Mouse (Mus musculus): ENCODE results near the gene 1700028P14Rik. TPM values are rescaled to one million over a fixed set of nuclear protein-coding genes. Genes with fewer than 3 reads are reported as not detected.

The 1700028P14Rik gene
- polyA plus RNA-seq, 1 experiment from 2014 or later: 2.8 TPM

DNA sequence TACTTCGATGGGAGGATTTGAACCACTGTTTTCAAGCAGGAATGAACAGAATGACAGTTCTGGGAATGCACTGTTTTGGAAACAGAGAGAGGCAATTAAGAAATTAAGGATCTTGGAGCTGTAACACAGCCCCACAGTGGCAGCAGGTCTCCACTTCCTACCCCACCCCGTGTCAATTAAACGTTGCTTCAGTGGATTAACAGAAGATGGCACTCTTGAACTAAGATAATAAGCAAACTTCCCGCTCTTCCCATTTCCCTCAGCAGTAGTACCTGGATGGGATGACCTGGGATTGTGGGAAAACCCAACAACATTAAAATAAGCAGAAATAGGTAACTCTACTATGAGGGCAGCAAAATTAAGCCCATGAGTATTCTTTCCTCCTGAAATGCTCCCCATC, 75.9 kb downstream of the 1700028P14Rik start:
- H3K27ac ChIP-seq (replicated peaks; ENCODE audit: low read depth, low read length): no peak overlapping the region
- no peaks in the 10 kb centered on the region for H3K9me3 ChIP-seq (ENCODE audit: control insufficient read depth, low read length)
- no peak overlapping the region for H3K4me2 ChIP-seq (ENCODE audit: low read depth, low read length)
- no peak overlapping the region for H3K4me3 ChIP-seq (ENCODE audit: low read depth, low read length)
- WGBS: 42% methylated on average over 4 of the region's 4 CpGs
- H3K9ac ChIP-seq (ENCODE audit: low read depth, low read length): no peak overlapping the region
- no peaks in the 10 kb centered on the region for H3K4me1 ChIP-seq (ENCODE audit: control insufficient read depth, insufficient read depth, low read length)
- no peaks in the 10 kb centered on the region for H3K27me3 ChIP-seq (replicated peaks; ENCODE audit: control insufficient read depth, insufficient read depth, low read length)
- no peak for DNase-seq (ENCODE audit: low spot score)
- no peak for ATAC-seq (ENCODE audit: low read depth)
- no peaks in the 10 kb centered on the region for H3K36me3 ChIP-seq (ENCODE audit: control insufficient read depth, insufficient read depth, low read length)

DNA sequence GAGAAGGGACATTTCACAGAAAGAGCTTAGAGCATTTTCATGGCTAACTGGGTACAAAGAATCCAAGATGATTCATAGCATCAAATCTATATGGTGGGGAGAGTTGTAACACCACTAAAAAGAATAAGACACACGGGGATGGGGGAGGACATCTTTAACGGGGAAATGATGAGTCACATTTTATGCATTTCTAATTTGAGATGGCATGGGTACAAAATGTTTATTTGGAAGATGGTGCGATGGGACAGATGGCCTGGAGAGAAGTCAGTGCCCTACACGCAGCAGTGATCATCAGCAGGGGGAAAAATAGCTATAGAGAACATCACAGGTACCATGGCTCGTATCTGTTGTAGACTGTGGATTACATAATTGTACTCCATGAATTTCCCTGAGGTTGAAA, 88.9 kb downstream of the 1700028P14Rik start:
- no peak for ATAC-seq (ENCODE audit: low read depth)
- no peak overlapping the region for H3K4me3 ChIP-seq (ENCODE audit: low read depth, low read length)
- no peak overlapping the region for H3K9ac ChIP-seq (ENCODE audit: low read depth, low read length)
- DNase-seq (ENCODE audit: low spot score): no peak
- no peaks in the 10 kb centered on the region for H3K9me3 ChIP-seq (ENCODE audit: control insufficient read depth, low read length)
- H3K4me1 ChIP-seq (ENCODE audit: control insufficient read depth, insufficient read depth, low read length): no peaks in the 10 kb centered on the region
- no peaks in the 10 kb centered on the region for H3K27me3 ChIP-seq (replicated peaks; ENCODE audit: control insufficient read depth, insufficient read depth, low read length)
- WGBS: 78% methylated on average over 5 of the region's 5 CpGs
- H3K27ac ChIP-seq (replicated peaks; ENCODE audit: low read depth, low read length): no peak overlapping the region
- no peaks in the 10 kb centered on the region for H3K36me3 ChIP-seq (ENCODE audit: control insufficient read depth, insufficient read depth, low read length)
- H3K4me2 ChIP-seq (ENCODE audit: low read depth, low read length): no peak overlapping the region

- H3K9me3 ChIP-seq (ENCODE audit: control insufficient read depth, low read length): no peaks in the 10 kb centered on the region
- H3K27me3 ChIP-seq (replicated peaks; ENCODE audit: control insufficient read depth, insufficient read depth, low read length): no peaks in the 10 kb centered on the region
- no peak overlapping the region for H3K27ac ChIP-seq (replicated peaks; ENCODE audit: low read depth, low read length)
- H3K9ac ChIP-seq (ENCODE audit: low read depth, low read length): no peak overlapping the region
- no peak overlapping the region for H3K4me2 ChIP-seq (ENCODE audit: low read depth, low read length)
- H3K4me1 ChIP-seq (ENCODE audit: control insufficient read depth, insufficient read depth, low read length): no peaks in the 10 kb centered on the region
- ATAC-seq (ENCODE audit: low read depth) (no peak), DNase-seq (ENCODE audit: low spot score) (no peak)
- no peak overlapping the region for H3K4me3 ChIP-seq (ENCODE audit: low read depth, low read length)
- 94% methylated on average over 4 of the region's 4 CpGs for WGBS
- H3K36me3 ChIP-seq (ENCODE audit: control insufficient read depth, insufficient read depth, low read length): no peaks in the 10 kb centered on the region
Observed at GRCm38 (mm10) chr19:23562588-23562987, 90.0 kb downstream of the 1700028P14Rik start.

DNA sequence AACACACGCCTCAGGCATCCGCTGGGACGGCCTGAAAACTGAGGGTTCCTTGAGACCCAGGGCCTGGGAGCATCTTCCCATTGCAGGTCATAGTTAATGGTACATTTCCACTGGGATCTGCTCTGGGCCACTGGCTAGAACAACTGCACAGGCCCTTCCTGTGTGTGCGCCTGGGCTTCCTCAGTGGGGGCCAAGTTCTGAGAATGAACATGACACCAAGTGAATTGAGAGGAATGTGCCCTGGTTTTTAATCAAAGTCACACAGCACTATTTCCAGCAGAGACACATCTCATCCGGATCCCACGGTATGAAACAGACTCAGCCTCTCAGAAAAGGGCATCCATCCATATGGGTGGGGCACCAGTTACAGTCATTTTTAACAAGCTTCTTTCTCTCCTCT, 90.6 kb downstream of the 1700028P14Rik start:
- DNase-seq (ENCODE audit: low spot score) (no peak), ATAC-seq (ENCODE audit: low read depth) (no peak)
- Histone ChIP-seq H3K27ac (replicated peaks; ENCODE audit: low read depth, low read length) (no peak overlapping the region), H3K4me1 (ENCODE audit: control insufficient read depth, insufficient read depth, low read length) (no peaks in the 10 kb centered on the region), H3K4me2 (ENCODE audit: low read depth, low read length) (no peak overlapping the region), H3K4me3 (ENCODE audit: low read depth, low read length) (no peak overlapping the region), H3K27me3 (replicated peaks; ENCODE audit: control insufficient read depth, insufficient read depth, low read length) (no peaks in the 10 kb centered on the region), H3K9ac (ENCODE audit: low read depth, low read length) (no peak overlapping the region), H3K9me3 (ENCODE audit: control insufficient read depth, low read length) (no peaks in the 10 kb centered on the region), H3K36me3 (ENCODE audit: control insufficient read depth, insufficient read depth, low read length) (no peaks in the 10 kb centered on the region)
- WGBS: 71% methylated on average over 6 of the region's 6 CpGs

GRCm38 (mm10) chr19:23553450-23553849, 99.2 kb downstream of the 1700028P14Rik start:
- H3K9ac ChIP-seq (ENCODE audit: low read depth, low read length): no peak overlapping the region
- H3K27me3 ChIP-seq (replicated peaks; ENCODE audit: control insufficient read depth, insufficient read depth, low read length): no peaks in the 10 kb centered on the region
- no peak for DNase-seq (ENCODE audit: low spot score)
- no peak overlapping the region for H3K4me3 ChIP-seq (ENCODE audit: low read depth, low read length)
- no peak overlapping the region for H3K27ac ChIP-seq (replicated peaks; ENCODE audit: low read depth, low read length)
- H3K9me3 ChIP-seq (ENCODE audit: control insufficient read depth, low read length): no peaks in the 10 kb centered on the region
- H3K4me2 ChIP-seq (ENCODE audit: low read depth, low read length): no peak overlapping the region
- 72% methylated on average over 2 of the region's 2 CpGs for WGBS
- H3K4me1 ChIP-seq (ENCODE audit: control insufficient read depth, insufficient read depth, low read length): no peaks in the 10 kb centered on the region
- H3K36me3 ChIP-seq (ENCODE audit: control insufficient read depth, insufficient read depth, low read length): no peaks in the 10 kb centered on the region
- ATAC-seq (ENCODE audit: low read depth): no peak

DNA sequence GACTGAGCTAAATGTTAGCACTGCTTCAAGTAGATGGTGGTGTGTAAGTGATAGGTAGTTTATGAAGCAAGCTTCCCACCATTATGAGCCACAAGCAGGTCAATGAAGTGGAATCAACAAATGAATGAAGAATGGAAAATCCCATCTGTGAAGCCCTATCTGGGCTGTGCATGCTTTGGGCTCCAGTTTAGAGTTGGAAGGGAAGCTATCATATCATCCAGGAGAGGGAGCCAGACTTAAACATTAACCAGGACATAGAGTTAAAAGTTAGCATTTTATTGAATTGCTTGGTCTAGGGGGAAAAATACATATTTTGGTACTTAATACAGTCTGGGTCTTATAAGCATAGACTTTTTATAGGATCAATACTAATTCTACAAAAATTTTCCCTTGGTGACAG, 107.0 kb downstream of the 1700028P14Rik start:
- DNase-seq (ENCODE audit: low spot score) (peak; percentile 24), ATAC-seq (ENCODE audit: low read depth) (no peak)
- no peaks in the 10 kb centered on the region for H3K36me3 ChIP-seq (ENCODE audit: control insufficient read depth, insufficient read depth, low read length)
- H3K9me3 ChIP-seq (ENCODE audit: control insufficient read depth, low read length): no peaks in the 10 kb centered on the region
- H3K4me3 ChIP-seq (ENCODE audit: low read depth, low read length): no peak overlapping the region
- H3K4me1 ChIP-seq (ENCODE audit: control insufficient read depth, insufficient read depth, low read length): no peaks in the 10 kb centered on the region
- no peak overlapping the region for H3K27ac ChIP-seq (replicated peaks; ENCODE audit: low read depth, low read length)
- H3K27me3 ChIP-seq (replicated peaks; ENCODE audit: control insufficient read depth, insufficient read depth, low read length): no peaks in the 10 kb centered on the region
- H3K9ac ChIP-seq (ENCODE audit: low read depth, low read length): no peak overlapping the region
- H3K4me2 ChIP-seq (ENCODE audit: low read depth, low read length): no peak overlapping the region

DNA sequence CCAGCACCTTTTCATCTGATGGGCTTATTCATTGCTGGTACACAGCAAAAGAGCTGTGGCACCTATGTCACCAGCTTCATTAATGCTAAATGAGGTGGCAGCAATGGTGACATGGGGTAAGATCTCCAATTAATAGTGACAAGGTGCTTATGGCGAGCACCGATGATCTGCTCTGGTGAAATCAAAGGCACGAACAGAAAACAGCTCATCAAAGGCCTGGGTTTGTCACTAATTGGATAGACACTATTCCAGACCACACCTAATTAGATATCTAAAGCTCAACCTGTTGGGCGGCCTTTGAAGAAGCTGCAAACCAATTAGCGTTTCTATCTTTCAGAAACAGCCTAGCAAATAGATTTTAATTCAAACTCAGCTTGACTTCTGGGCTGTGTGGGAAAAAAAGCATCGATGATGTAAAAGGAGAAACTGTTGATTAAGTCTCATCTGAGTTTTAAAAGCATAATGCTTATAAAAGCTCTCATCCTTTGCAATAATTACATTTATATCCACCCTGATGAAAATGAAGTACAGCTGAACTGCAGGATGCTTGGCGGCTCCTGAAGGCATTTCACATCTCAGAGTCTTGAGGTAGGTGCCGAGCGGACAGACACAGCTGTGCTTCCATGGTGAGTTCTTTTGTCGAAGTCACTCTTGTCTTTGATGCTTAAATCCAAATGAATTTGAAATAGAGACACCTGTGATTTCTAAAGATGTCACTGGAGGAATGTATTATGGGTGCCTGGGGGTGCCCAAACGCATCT, 109.2 kb downstream of the 1700028P14Rik start:
- no peaks in the 10 kb centered on the region for H3K36me3 ChIP-seq (ENCODE audit: control insufficient read depth, insufficient read depth, low read length)
- H3K4me2 ChIP-seq (ENCODE audit: low read depth, low read length): no peak overlapping the region
- ATAC-seq (ENCODE audit: low read depth): no peak
- no peaks in the 10 kb centered on the region for H3K4me1 ChIP-seq (ENCODE audit: control insufficient read depth, insufficient read depth, low read length)
- no peak overlapping the region for H3K9ac ChIP-seq (ENCODE audit: low read depth, low read length)
- no peak overlapping the region for H3K4me3 ChIP-seq (ENCODE audit: low read depth, low read length)
- no peaks in the 10 kb centered on the region for H3K27me3 ChIP-seq (replicated peaks; ENCODE audit: control insufficient read depth, insufficient read depth, low read length)
- WGBS: 79% methylated on average over 11 of the region's 11 CpGs
- DNase-seq (ENCODE audit: low spot score): no peak
- H3K27ac ChIP-seq (replicated peaks; ENCODE audit: low read depth, low read length): no peak overlapping the region
- H3K9me3 ChIP-seq (ENCODE audit: control insufficient read depth, low read length): no peaks in the 10 kb centered on the region

GRCm38 (mm10) chr19:23542759-23543158, 109.9 kb downstream of the 1700028P14Rik start:
- no peaks in the 10 kb centered on the region for H3K9me3 ChIP-seq (ENCODE audit: control insufficient read depth, low read length)
- no peak overlapping the region for H3K4me2 ChIP-seq (ENCODE audit: low read depth, low read length)
- H3K27ac ChIP-seq (replicated peaks; ENCODE audit: low read depth, low read length): no peak overlapping the region
- H3K9ac ChIP-seq (ENCODE audit: low read depth, low read length): no peak overlapping the region
- no peak overlapping the region for H3K4me3 ChIP-seq (ENCODE audit: low read depth, low read length)
- 86% methylated on average over 4 of the region's 4 CpGs for WGBS
- H3K4me1 ChIP-seq (ENCODE audit: control insufficient read depth, insufficient read depth, low read length): no peaks in the 10 kb centered on the region
- DNase-seq (ENCODE audit: low spot score) (no peak), ATAC-seq (ENCODE audit: low read depth) (no peak)
- no peaks in the 10 kb centered on the region for H3K36me3 ChIP-seq (ENCODE audit: control insufficient read depth, insufficient read depth, low read length)
- H3K27me3 ChIP-seq (replicated peaks; ENCODE audit: control insufficient read depth, insufficient read depth, low read length): no peaks in the 10 kb centered on the region

DNA sequence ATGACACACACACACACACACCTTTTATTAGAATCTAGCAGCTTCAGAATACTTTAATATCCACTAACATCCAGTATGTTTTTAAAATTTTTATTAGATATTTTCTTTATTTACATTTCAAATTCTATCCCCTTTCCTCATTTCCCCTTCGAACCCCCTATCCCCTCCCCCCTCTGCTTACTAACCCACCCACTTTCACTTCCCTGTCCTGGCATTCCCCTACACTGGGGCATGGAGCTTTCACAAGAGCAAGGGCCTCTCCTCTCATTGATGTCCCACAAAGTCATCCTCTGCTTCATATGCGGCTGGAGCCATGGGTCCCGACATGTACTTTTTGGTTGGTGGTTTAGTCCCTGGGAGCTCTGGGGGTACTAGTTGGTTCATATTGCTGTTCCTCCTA, 116.9 kb downstream of the 1700028P14Rik start:
- WGBS: 82% methylated on average over 3 of the region's 3 CpGs
- ATAC-seq (ENCODE audit: low read depth): no peak
- H3K4me3 ChIP-seq (ENCODE audit: low read depth, low read length): no peak overlapping the region

More for the DNA sequence above, 116.9 kb downstream of the 1700028P14Rik start:
- Histone ChIP-seq H3K27ac (replicated peaks; ENCODE audit: low read depth, low read length) (no peak overlapping the region), H3K4me2 (ENCODE audit: low read depth, low read length) (no peak overlapping the region), H3K4me1 (ENCODE audit: control insufficient read depth, insufficient read depth, low read length) (no peaks in the 10 kb centered on the region), H3K9me3 (ENCODE audit: control insufficient read depth, low read length) (no peaks in the 10 kb centered on the region), H3K9ac (ENCODE audit: low read depth, low read length) (no peak overlapping the region), H3K27me3 (replicated peaks; ENCODE audit: control insufficient read depth, insufficient read depth, low read length) (no peaks in the 10 kb centered on the region), H3K36me3 (ENCODE audit: control insufficient read depth, insufficient read depth, low read length) (no peaks in the 10 kb centered on the region)
- DNase-seq (ENCODE audit: low spot score): no peak

Measured in embryonic facial prominence, embryonic 14.5 days (tissue).